Mouse (Mus musculus): ENCODE measurements at regions not wholly inside any gene's neighbourhood (a gene's known extent, or its start where the extent isn't known, plus 50 kb on each side); places are given as distances from the start of the nearest gene placed in this dataset.
A peak's percentile ranks its signal among the peaks of the same experiment; 100 is the strongest.
"Not testable (repeated sequence)": the region's sequence is repeated elsewhere in the genome, so short reads cannot be mapped to it uniquely, and the experiment has no call there.

DNA sequence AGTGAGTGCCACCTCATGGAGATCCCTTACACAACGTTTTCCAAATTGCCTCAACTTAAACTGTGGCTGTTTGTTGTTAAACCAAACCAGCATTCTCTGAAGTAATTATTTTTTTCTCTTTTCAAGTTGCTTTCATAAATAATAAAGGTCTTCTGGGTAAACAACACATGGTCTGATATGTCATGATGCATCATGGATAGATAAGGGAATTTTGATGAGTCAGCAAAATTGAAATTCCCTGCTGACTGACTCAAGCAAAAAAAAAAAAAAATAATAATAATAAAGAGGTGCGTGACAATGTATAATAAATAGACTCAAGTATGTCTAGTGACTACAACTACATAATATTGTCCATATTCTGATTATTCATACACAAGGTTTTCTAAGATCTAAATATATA is 201.8 kb downstream of the Adgb start:
- ATAC-seq (replicated peaks in 1 of 2; ENCODE audit: insufficient read depth in 1 of 2, low FRiP score in 2 of 2, low TSS enrichment in 1 of 2, low read depth in 1 of 2, poor library complexity in 2 of 2, severe bottlenecking in 2 of 2), result no peak

DNA sequence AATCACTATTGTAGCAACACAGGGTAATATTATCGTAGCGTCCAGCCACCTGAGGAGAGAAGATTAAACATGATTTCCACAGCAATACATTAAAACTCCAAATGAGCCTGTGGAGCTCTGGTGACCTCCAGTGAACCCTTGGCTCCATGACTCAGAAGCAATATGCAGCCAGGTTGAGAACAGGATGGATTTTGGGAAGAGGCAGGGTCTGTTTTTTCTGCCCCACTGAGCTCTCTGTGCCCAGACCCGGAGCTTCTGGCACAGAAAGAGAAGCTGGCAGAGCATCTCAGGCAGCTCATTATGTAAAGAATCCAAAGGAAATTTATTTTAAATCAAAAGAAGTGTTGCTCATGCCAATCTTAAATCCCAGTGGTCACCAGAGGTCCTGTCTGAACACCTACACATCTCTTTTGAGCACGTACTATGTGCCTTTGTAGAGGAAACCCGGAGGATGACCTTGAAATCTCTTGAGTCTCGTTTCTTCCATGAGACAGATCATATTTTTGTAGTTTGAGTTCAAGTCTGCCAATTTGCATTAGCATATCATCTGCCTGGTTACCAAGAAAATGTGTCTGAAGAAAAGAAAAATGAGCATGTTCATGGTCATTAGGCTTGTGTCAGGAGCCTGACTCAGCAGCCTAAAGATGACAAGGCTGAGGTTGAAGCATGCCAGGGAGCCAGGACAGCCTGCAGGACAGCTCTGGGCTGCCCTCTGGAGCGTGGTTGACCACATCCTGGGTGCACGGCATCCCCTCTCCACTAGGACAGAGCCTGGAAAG is 219.4 kb downstream of the Adgb start:
- no peak for ATAC-seq (replicated peaks in 1 of 2; ENCODE audit: insufficient read depth in 1 of 2, low FRiP score in 2 of 2, low TSS enrichment in 1 of 2, low read depth in 1 of 2, poor library complexity in 2 of 2, severe bottlenecking in 2 of 2)

DNA sequence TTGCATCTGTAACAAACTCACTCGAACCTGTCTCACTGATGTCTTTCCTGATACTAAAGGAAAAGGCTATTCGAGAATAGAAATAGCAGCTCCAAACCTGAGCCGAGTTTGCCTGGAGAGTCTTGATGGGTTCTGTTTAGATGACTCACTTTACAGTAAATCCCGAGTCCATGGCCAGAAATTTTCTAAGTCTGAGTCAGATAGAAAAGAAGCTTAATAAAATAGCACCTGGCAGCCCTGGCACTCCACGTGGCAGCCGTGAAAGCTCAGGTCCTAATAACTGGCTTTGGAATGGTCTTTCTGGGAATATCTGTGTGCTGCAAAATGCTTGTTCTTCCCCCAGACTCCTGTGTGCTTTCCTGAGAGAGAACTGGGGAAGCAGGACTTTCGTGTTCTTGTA is 220.0 kb downstream of the Adgb start:
- no peak for ATAC-seq (replicated peaks in 1 of 2; ENCODE audit: insufficient read depth in 1 of 2, low FRiP score in 2 of 2, low TSS enrichment in 1 of 2, low read depth in 1 of 2, poor library complexity in 2 of 2, severe bottlenecking in 2 of 2)

DNA sequence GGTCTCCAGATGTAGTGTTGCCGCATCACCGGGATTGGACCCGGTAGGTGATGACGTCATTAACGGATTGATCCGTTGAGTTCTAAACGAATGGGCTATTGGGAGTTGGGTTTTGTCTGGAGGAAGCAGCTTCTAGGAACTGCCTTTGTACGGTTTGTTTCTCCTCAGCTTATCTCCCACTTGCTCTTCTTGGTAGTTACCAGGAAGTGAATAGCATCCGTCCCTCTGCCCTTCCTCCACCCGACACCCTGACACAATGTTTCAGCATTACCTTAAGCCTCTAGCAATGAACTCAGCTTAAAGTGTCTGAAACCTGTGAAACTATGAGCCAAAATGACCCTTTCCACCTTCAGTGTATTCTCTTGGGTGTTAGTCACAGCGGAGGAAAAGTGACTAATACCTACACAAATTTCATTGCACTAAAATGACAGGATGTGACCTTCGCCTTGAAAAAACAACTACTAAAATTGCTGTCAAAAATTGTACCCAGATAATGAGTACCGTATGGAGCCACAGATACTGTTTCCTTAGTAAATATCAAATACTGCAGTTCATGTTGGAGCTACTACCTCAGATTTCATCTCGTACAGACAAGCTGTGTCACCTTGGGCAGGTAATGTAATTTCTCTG is 237.1 kb downstream of the Adgb start:
- no peak for ATAC-seq (replicated peaks in 1 of 2; ENCODE audit: insufficient read depth in 1 of 2, low FRiP score in 2 of 2, low TSS enrichment in 1 of 2, low read depth in 1 of 2, poor library complexity in 2 of 2, severe bottlenecking in 2 of 2)

DNA sequence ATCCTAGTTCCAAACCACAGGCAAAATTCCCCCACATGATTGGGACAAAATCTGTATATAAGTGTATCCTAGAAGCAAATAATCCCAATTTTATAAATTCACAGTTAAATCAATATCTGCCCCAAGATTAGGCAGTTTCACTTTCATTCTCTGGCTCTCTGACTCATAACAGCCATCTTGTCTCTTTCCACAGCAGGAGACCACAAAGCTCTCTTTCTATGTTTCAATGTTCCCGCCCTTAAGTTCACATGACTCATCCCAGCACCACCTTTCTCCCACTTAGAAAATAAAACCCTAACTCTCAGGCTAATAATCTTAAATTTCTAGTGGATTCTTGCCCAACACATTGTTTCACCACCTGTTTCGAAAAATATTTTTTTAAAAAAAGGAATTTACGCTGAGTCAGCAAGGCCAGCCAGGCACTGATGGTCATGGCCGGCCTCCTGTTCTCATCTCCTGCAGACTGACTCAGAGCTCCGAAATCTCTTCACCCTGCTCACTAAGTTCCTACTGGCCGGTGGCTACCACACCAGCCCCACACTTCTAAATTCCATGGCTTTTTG is 247.5 kb downstream of the Adgb start:
- ATAC-seq (replicated peaks in 1 of 2; ENCODE audit: insufficient read depth in 1 of 2, low FRiP score in 2 of 2, low TSS enrichment in 1 of 2, low read depth in 1 of 2, poor library complexity in 2 of 2, severe bottlenecking in 2 of 2), result no peak

DNA sequence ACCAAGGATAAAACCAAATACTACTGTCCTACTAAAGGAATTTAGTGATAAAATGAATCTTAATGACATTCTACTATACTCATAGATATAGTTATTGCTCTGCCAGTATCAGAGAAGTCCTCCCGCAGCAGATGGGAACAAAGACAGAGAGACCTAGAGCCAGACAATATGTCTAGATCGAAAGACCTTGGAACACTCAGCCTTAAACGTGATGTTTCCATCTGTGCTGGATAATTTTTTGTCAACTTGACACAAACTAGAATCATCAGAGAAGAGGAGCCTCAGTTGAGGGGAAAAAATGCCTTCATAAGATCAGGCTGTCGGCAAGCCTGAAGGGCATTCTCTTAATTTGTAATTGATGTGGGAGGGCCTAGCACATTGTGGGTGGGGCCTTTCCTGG is 252.4 kb downstream of the Adgb start:
- no peak for ATAC-seq (replicated peaks in 1 of 2; ENCODE audit: insufficient read depth in 1 of 2, low FRiP score in 2 of 2, low TSS enrichment in 1 of 2, low read depth in 1 of 2, poor library complexity in 2 of 2, severe bottlenecking in 2 of 2)

DNA sequence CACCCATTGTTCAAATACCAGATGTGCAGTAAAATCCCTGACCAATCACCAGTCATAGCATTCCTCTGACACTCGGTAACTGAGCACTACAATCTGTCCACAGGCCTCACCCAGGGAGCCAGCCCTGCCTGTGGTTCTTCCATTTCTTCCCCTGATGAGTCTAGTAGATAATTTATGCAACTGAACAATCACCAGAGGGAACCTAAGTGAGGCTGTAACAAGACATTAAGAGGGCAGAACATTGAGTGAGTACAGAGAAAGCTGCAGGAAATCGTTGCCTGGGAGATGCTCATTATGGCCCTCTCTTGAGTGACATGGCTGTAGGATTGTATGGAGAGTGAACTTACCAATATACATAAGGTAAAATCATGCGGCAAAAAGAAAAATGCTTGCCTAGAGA is 255.2 kb downstream of the Adgb start:
- no peak for ATAC-seq (replicated peaks in 1 of 2; ENCODE audit: insufficient read depth in 1 of 2, low FRiP score in 2 of 2, low TSS enrichment in 1 of 2, low read depth in 1 of 2, poor library complexity in 2 of 2, severe bottlenecking in 2 of 2)

DNA sequence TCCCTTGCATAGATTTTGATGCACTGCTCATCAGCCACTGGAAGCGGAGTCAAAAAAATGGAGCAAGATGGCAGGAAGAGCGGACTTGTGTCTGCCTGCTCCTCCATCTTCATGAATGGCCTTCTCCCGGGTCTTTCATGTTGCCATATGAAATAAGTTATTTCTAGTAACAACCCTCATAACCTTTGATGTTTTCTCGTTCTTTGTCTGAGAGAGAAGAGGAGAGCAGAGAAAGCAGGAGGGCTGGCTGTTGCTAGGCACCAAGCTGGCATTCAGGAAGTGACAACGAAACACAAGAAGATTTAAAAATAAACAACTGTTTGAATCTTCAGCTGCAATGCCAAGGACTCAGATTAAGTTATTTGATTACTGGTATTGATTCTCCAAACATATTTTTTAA is 256.8 kb downstream of the Adgb start:
- ATAC-seq (replicated peaks in 1 of 2; ENCODE audit: insufficient read depth in 1 of 2, low FRiP score in 2 of 2, low TSS enrichment in 1 of 2, low read depth in 1 of 2, poor library complexity in 2 of 2, severe bottlenecking in 2 of 2), result no peak

- no peak for ATAC-seq (replicated peaks in 1 of 2; ENCODE audit: insufficient read depth in 1 of 2, low FRiP score in 2 of 2, low TSS enrichment in 1 of 2, low read depth in 1 of 2, poor library complexity in 2 of 2, severe bottlenecking in 2 of 2)
These were observed 263.8 kb downstream of the Adgb start for GRCm38 (mm10) chr10:10208354-10208753.

DNA sequence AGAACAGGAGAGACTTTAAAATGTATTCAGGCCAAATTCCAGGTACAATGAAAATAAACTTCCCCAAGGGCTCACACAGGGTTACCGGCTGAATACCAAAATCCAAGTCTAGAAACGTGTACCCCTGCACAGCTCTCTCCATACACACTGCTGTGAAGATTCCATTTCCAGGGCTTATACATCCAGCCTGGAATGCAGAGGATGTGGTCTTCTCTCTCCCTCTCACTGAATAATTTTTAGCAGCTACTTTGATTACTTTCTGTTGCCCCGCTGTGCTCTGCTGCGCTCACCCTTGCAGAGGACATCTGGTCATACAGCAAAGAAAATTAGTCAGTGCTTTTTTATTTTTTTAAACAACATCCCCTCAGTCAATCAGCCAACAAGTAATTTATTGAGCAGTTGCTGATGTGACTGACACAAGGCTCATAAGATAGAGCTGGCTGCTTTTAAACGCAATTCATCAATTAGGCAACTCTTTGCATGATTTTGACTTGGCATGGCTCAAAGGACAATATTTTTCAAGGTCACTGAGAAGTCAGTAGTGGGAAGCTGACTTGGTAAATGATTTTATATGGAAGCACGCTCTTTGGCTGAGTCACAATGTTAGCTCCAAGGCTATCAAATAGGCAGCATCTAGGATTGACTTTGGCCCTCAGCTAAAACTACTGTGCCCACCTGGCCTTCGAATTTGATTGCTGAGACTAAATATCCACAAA is 266.2 kb downstream of the Adgb start:
- no peak for ATAC-seq (replicated peaks in 1 of 2; ENCODE audit: insufficient read depth in 1 of 2, low FRiP score in 2 of 2, low TSS enrichment in 1 of 2, low read depth in 1 of 2, poor library complexity in 2 of 2, severe bottlenecking in 2 of 2)

- no peak for ATAC-seq (replicated peaks in 1 of 2; ENCODE audit: insufficient read depth in 1 of 2, low FRiP score in 2 of 2, low TSS enrichment in 1 of 2, low read depth in 1 of 2, poor library complexity in 2 of 2, severe bottlenecking in 2 of 2)
These were observed 268.1 kb downstream of the Adgb start for GRCm38 (mm10) chr10:10203982-10204381.

DNA sequence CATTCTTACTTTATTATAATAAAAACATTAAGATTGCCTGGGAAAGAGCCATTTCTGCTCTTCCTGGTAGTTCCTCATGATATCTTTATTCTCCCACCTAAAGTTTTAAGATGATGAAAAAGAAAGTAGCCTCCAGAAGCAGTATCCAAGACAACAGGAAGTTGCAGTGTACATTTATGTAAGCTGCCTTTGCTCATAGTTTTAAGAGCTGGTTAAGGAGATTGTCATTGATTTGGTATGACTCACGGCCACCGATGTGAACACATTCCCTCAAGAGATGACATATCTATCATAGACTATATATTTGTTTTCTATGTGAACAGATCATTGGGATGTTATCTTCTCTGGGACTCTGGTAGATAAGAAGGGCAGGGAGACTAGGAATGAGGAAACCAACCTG is 281.8 kb downstream of the Adgb start:
- ATAC-seq (replicated peaks in 1 of 2; ENCODE audit: insufficient read depth in 1 of 2, low FRiP score in 2 of 2, low TSS enrichment in 1 of 2, low read depth in 1 of 2, poor library complexity in 2 of 2, severe bottlenecking in 2 of 2), result no peak

DNA sequence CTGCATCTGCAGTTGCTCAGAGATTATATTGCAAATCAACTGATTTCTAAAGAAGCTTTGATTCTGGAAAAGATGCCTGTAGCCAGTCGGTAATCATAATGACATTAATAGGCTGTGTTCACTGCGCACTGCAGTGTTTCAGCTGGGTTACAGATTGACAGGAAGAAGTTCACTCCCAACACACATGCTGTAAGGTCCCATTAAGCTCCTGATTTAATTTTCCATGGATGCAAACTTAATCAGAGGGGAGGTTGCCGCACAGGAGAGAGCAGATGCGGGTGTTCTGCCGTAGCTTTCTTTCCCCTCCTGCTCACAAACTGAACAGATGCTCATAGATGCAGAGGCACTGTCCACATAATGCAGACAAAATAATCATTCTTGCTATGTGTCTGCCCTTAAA is 284.0 kb downstream of the Adgb start:
- no peak for ATAC-seq (replicated peaks in 1 of 2; ENCODE audit: insufficient read depth in 1 of 2, low FRiP score in 2 of 2, low TSS enrichment in 1 of 2, low read depth in 1 of 2, poor library complexity in 2 of 2, severe bottlenecking in 2 of 2)

DNA sequence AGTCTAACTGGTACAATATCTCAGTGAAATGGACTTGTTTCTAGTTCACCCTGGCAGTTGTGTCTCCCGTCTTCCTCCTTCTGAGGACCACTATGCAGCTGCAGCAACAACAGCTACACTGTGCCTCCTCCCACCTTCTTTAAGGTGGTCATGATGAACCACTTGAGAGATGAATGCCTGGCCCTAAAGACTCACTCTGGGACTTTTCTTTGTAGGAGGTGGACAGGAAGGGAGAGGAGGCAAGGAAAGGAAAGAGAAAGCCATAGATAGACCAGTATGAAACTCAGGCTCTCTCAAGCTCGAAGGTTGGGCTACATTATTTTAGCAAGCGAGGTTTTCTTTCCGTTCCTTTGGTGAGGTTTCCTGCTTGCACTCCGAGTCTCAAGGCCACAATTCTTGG is 285.4 kb downstream of the Adgb start:
- no peak for ATAC-seq (replicated peaks in 1 of 2; ENCODE audit: insufficient read depth in 1 of 2, low FRiP score in 2 of 2, low TSS enrichment in 1 of 2, low read depth in 1 of 2, poor library complexity in 2 of 2, severe bottlenecking in 2 of 2)

GRCm38 (mm10) chr10:10185298-10185883 is 284.5 kb upstream of the Stxbp5 start:
- no peak for ATAC-seq (replicated peaks in 1 of 2; ENCODE audit: insufficient read depth in 1 of 2, low FRiP score in 2 of 2, low TSS enrichment in 1 of 2, low read depth in 1 of 2, poor library complexity in 2 of 2, severe bottlenecking in 2 of 2)

- peak; percentile 96 to 97 for ATAC-seq (replicated peaks in 1 of 2; ENCODE audit: insufficient read depth in 1 of 2, low FRiP score in 2 of 2, low TSS enrichment in 1 of 2, low read depth in 1 of 2, poor library complexity in 2 of 2, severe bottlenecking in 2 of 2)
These were observed 283.5 kb upstream of the Stxbp5 start for GRCm38 (mm10) chr10:10184386-10184785.

- ATAC-seq (replicated peaks in 1 of 2; ENCODE audit: insufficient read depth in 1 of 2, low FRiP score in 2 of 2, low TSS enrichment in 1 of 2, low read depth in 1 of 2, poor library complexity in 2 of 2, severe bottlenecking in 2 of 2), result not testable (repeated sequence)
These were observed 276.2 kb upstream of the Stxbp5 start for GRCm38 (mm10) chr10:10177037-10177436.
